In the genomic region with DNA sequence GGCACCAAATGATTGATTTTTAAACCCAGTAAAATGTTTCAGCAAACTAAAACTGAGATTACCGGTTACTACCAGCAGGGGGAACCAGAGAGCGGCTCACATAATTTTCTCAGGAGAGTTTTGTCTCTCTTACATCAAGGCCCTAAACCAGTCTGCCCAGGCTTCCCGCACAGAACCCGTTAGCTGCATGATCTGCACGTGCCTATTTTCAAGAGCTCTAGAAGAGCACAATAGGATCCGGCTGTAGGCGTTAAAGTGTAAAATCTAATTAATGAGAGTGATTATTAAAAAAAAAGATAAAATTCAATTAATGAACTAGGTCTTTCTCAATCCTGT, we compare ENCODE assay signal across 9 mouse cellular contexts. TPM values are rescaled to one million over a fixed set of nuclear protein-coding genes. Genes with fewer than 3 reads are reported as not detected.
A peak's percentile ranks its signal among the peaks of the same experiment; 100 is the strongest.
DNase-seq lines count a peak whose midpoint lies in the region; ATAC-seq and TF ChIP-seq lines count a peak whose summit lies in the region.
"Had no signal": no experiment of that assay in that cellular context is flagged by ENCODE, and none has a peak within 500 bp of the region (broad histone marks: within the 10 kb centered on the region; RNA-seq: fewer than 3 reads in every experiment).

No protein-coding gene starts in this region.

- H3K4me2 ChIP-seq in neural tube, embryonic 15.5 days = no peak overlapping the region
- H3K4me2 ChIP-seq in midbrain, embryonic 15.5 days = no peak overlapping the region

- H3K4me3 ChIP-seq in neural tube, embryonic 15.5 days (replicated peaks) = no peak overlapping the region
- no peak overlapping the region for H3K4me3 ChIP-seq in cerebellum, adult 2 months (replicated peaks; ENCODE audit: insufficient read depth, low read depth, low read length)
- no peak overlapping the region for H3K4me3 ChIP-seq in midbrain, embryonic 15.5 days

- H3K27me3 ChIP-seq in neural tube, embryonic 15.5 days (replicated peaks) = no peaks in the 10 kb centered on the region
- H3K27me3 ChIP-seq in cerebellum, adult 2 months (ENCODE audit: control insufficient read depth, insufficient read depth, low read length) = no peaks in the 10 kb centered on the region
- H3K27me3 ChIP-seq in midbrain, embryonic 15.5 days (replicated peaks) = no peaks in the 10 kb centered on the region

- H3K36me3 ChIP-seq in neural tube, embryonic 15.5 days = 0 out of 2 replicates have a peak, but pooled peaks cover 5% of the 10 kb centered on the region
- 0 out of 2 replicates have a peak, but pooled peaks cover 8% of the 10 kb centered on the region for H3K36me3 ChIP-seq in midbrain, embryonic 15.5 days (replicated peaks)

- no peak for TF ChIP-seq POLR2A in cerebellum, adult 2 months (IDR thresholded peaks at IDR 0.05; ENCODE audit: borderline replicate concordance, insufficient read depth, low read length)

- H3K4me1 ChIP-seq in neural tube, embryonic 15.5 days = no peaks in the 10 kb centered on the region
- no peaks in the 10 kb centered on the region for H3K4me1 ChIP-seq in cerebellum, adult 2 months (ENCODE audit: control insufficient read depth, insufficient read depth, low read length)
- H3K4me1 ChIP-seq in midbrain, embryonic 15.5 days = no peaks in the 10 kb centered on the region

- H3K9ac ChIP-seq in neural tube, embryonic 15.5 days (replicated peaks) = no peak overlapping the region
- no peak overlapping the region for H3K9ac ChIP-seq in midbrain, embryonic 15.5 days

- peak; percentile 55 for DNase-seq in neural tube, embryonic 10.5 days (ENCODE audit: extremely low spot score, low spot score)
- DNase-seq in cerebellum, adult 2 months = peak; percentile 39 to 62
- DNase-seq in frontal cortex, postnatal 10 days (ENCODE audit: low spot score in 2 of 2) = peak; percentile 23 to 50
- DNase-seq in induced T-regulatory cell, adult 2 months (ENCODE audit: low read depth) = peak; percentile 47
- DNase-seq in left cerebral cortex, postnatal 4 days = peak; percentile 58
- DNase-seq in testis, postnatal 10 days (ENCODE audit: low spot score) = peak; percentile 75

- peak; percentile 39; the same call in 1 of the 2 replicates for TF ChIP-seq CTCF in cerebellum, adult 2 months (IDR thresholded peaks at IDR 0.05; ENCODE audit: borderline replicate concordance, insufficient read depth, low read depth, low read length)

- WGBS in neural tube, embryonic 15.5 days = 5% methylated on average over 7 of the region's 7 CpGs
- WGBS in cerebellum, adult 2 months = 4% methylated on average over 7 of the region's 7 CpGs
- WGBS in midbrain, embryonic 15.5 days = 4% methylated on average over 7 of the region's 7 CpGs

- intact Hi-C loops in left cerebral cortex, postnatal 4 days (cut with DNase I) = no loop called here

- H3K27ac ChIP-seq in neural tube, embryonic 15.5 days (replicated peaks) = no peak overlapping the region
- H3K27ac ChIP-seq in cerebellum, adult 2 months (ENCODE audit: insufficient read depth, low read length) = no peak overlapping the region
- H3K27ac ChIP-seq in midbrain, embryonic 15.5 days = no peak overlapping the region

- no peak for ATAC-seq in neural tube, embryonic 15.5 days (ENCODE audit: low FRiP score)
- peak; percentile 90 for ATAC-seq in midbrain, embryonic 15.5 days (replicated peaks)

- no peaks in the 10 kb centered on the region for H3K9me3 ChIP-seq in neural tube, embryonic 15.5 days (replicated peaks)
- H3K9me3 ChIP-seq in midbrain, embryonic 15.5 days = no peaks in the 10 kb centered on the region

RNA-seq across cellular contexts. Expression of gene Tspan12, which starts 57.3 kb away (rescaled TPM):
- 78.1 and 80.1 TPM in 2 replicates for polyA plus RNA-seq in neural tube, embryonic 15.5 days (2015; fragmentation: Nextera tagmentation; extraction: Ambion mirVana)
- 17.2 and 17.8 TPM in 2 replicates for polyA plus RNA-seq in cerebellum, adult 2 months (2012; rRNA removed)
- 10 to 100 TPM; 21.1 to 23.3 TPM for total RNA-seq in left cerebral cortex, postnatal 4 days (2021)
- polyA plus RNA-seq in midbrain, embryonic 15.5 days (2015; fragmentation: Nextera tagmentation; extraction: Ambion mirVana) = 49.8 and 55.1 TPM in 2 replicates
- total RNA-seq: neutrophil, adult 5-6 weeks had no signal
